Mouse (Mus musculus) hindbrain, embryonic 16.5 days (tissue): ENCODE results near the gene Ccdc85a. TPM values are rescaled to one million over a fixed set of nuclear protein-coding genes. Genes with fewer than 3 reads are reported as not detected.
A peak's percentile ranks its signal among the peaks of the same experiment; 100 is the strongest.

ENCODE experiments used
- ATAC-seq: fragments of 200-750 bp; cut with Nextera tagmentation; 2 replicates; pipeline ENCODE4 v1.8.0; 2017; ENCODE audit warnings: moderate TSS enrichment, moderate library complexity
- H3K27ac ChIP-seq: fragments of 300-500 bp; sonication (generic); 2 replicates; pipeline ENCODE4 v1.5.1; 2014; ENCODE audit warnings: low read depth, mild to moderate bottlenecking, control low read depth, low read length, moderate library complexity
- H3K27me3 ChIP-seq: fragments of 300-500 bp; sonication (generic); replicated peaks from 2 replicates; pipeline ENCODE4 v1.6.1; 2014; ENCODE audit warnings: low read length; ENCODE audit not compliant: control insufficient read depth, insufficient read depth
- H3K36me3 ChIP-seq: fragments of 300-500 bp; sonication (generic); 2 replicates; pipeline ENCODE4 v1.6.1; 2014; ENCODE audit warnings: mild to moderate bottlenecking, low read length, moderate library complexity, mixed read lengths; ENCODE audit not compliant: control insufficient read depth, insufficient read depth
- H3K4me1 ChIP-seq: fragments of 300-500 bp; sonication (generic); 2 replicates; pipeline ENCODE4 v1.6.1; 2014; ENCODE audit warnings: low read depth, low read length; ENCODE audit not compliant: control insufficient read depth, insufficient read depth
- H3K4me2 ChIP-seq: fragments of 300-500 bp; sonication (generic); 2 replicates; pipeline ENCODE4 v1.6.1; 2014; ENCODE audit warnings: mild to moderate bottlenecking, low read length, control low read depth, moderate library complexity
- H3K4me3 ChIP-seq: fragments of 300-500 bp; sonication (generic); 2 replicates; pipeline ENCODE4 v1.5.1; 2014; ENCODE audit warnings: mild to moderate bottlenecking, low read length, control low read depth, moderate library complexity
- H3K9ac ChIP-seq: fragments of 300-500 bp; sonication (generic); 2 replicates; pipeline ENCODE4 v1.6.1; 2014; ENCODE audit warnings: low read depth, mild to moderate bottlenecking, control low read depth, low read length, moderate library complexity
- H3K9me3 ChIP-seq: fragments of 300-500 bp; sonication (generic); 2 replicates; pipeline ENCODE4 v1.6.1; 2014; ENCODE audit warnings: mild to moderate bottlenecking, low read length, moderate library complexity; ENCODE audit not compliant: control insufficient read depth
- whole genome bisulfite sequencing: fragments of 180-500 bp; shearing (Covaris S2); extraction: QIAGEN DNeasy Blood & Tissue Kit; methylation state at CpG from one replicate; pipeline ENCODE4 v1.1.7; 2014; 5-methylcytosine and 5-hydroxymethylcytosine counted together
- polyA plus RNA-seq: library from polyadenylated mRNA; unstranded; fragments of >200 nt; fragmentation: Nextera tagmentation; extraction: Ambion mirVana; gene quantifications from 2 replicates; pipeline ENCODE4 v1.2.1, GENCODE M21; 2015

Ccdc85a gene
- polyA plus RNA-seq: 56.1 and 66.3 TPM in 2 replicates

- peak within 1 kb of the TSS; percentile 91 for H3K27ac ChIP-seq
- ATAC-seq: peak; percentile 98
- no peaks in the 10 kb centered on the region for H3K36me3 ChIP-seq
- H3K4me3 ChIP-seq: peak within 1 kb of the TSS; percentile 82
- no peaks in the 10 kb centered on the region; the same call in 1 of the 2 replicates for H3K4me1 ChIP-seq
- H3K27me3 ChIP-seq: no peaks in the 10 kb centered on the region; the same call in 1 of the 2 replicates
- peak within 1 kb of the TSS; percentile 90 for H3K4me2 ChIP-seq
- under 1% methylated on average over 24 of the region's 25 CpGs for WGBS
- no peaks in the 10 kb centered on the region for H3K9me3 ChIP-seq
- H3K9ac ChIP-seq: peak within 1 kb of the TSS; percentile 86
These were observed at the start of gene Ccdc85a for GRCm38 (mm10) chr11:28583911-28584434. Ccdc85a (minus strand) TSS chr11:28584324.

DNA sequence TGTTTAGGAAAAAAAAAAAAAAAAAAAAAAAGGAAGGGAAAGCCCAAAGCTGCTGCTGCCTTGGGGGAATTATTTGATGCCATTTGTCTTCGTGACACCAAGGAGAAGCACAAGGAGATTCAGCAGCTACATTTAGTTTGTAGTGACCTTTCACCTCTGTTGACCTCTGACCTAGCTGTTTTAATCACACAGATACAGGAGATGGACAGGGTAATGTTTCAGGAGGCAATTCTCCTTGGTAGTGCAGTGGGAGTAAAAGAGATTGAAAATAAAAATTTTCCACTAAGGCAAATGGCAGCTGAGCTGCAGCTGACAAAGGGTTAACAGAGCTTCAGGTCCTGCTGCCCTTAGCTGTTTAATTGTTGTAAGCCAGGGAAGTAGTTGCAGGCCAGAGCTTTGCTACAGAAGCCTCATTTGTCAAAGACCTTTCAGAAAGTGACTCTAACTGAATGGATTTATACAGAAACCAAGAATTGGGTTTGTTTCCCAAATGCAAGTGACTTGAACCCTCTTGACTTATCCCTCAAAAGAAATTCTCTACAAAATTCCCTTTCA, 49.5 kb upstream of the Ccdc85a start:
- ATAC-seq: no peak
- Histone ChIP-seq H3K4me2 (no peak overlapping the region), H3K36me3 (no peaks in the 10 kb centered on the region), H3K27me3 (no peaks in the 10 kb centered on the region), H3K4me1 (no peaks in the 10 kb centered on the region), H3K4me3 (no peak overlapping the region), H3K9ac (no peak overlapping the region), H3K27ac (no peak overlapping the region), H3K9me3 (no peaks in the 10 kb centered on the region)
- 21% methylated on average over 1 of the region's 1 CpGs for WGBS

DNA sequence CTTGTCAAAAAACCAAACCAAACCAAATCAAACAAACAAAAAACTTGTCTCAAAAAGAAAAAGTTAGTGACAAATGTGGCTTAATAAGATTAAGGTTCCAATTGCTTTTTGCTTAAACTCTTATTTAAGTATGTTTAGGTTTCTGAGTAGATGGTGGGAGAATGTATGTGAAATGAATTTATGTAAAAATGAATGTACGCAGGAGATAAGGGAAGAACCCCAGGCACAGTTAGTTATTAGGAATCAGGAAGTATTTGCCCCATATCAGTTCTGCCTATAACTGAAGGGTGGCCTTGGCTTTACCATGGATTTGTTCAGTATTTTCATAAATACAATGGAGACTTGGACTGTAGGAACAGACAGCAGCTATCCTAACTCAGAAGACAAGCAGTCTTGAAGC, 49.0 kb upstream of the Ccdc85a start:
- Histone ChIP-seq H3K9ac (no peak overlapping the region), H3K27me3 (no peaks in the 10 kb centered on the region), H3K4me1 (no peaks in the 10 kb centered on the region), H3K4me3 (no peak overlapping the region), H3K27ac (no peak overlapping the region), H3K9me3 (no peaks in the 10 kb centered on the region), H3K4me2 (no peak overlapping the region), H3K36me3 (no peaks in the 10 kb centered on the region)
- no peak for ATAC-seq
- WGBS: 93% methylated on average over 1 of the region's 1 CpGs

DNA sequence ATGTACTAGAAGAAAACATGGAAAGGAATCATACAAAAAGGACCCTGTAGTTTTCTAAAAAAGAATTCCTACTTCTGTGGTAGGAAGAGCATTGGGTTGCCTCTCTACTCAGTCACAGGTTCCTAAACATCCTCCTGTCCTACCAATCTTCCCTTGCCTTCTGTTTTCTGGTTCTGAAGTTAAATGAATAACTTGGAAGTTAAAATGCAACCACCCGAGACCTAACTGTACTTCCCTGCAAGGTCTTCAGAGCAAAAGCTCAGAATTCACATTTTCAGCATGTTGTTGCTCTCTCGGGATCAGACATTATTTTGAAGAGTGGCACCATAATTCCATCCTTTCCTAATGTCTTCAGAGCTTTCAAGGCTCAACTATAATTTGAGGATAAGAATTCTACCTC, 46.6 kb upstream of the Ccdc85a start:
- Histone ChIP-seq H3K27me3 (no peaks in the 10 kb centered on the region), H3K4me3 (no peak overlapping the region), H3K4me1 (no peaks in the 10 kb centered on the region), H3K9me3 (no peaks in the 10 kb centered on the region), H3K36me3 (no peaks in the 10 kb centered on the region), H3K9ac (no peak overlapping the region), H3K27ac (no peak overlapping the region), H3K4me2 (no peak overlapping the region)
- no peak for ATAC-seq
- WGBS: 88% methylated on average over 2 of the region's 2 CpGs

DNA sequence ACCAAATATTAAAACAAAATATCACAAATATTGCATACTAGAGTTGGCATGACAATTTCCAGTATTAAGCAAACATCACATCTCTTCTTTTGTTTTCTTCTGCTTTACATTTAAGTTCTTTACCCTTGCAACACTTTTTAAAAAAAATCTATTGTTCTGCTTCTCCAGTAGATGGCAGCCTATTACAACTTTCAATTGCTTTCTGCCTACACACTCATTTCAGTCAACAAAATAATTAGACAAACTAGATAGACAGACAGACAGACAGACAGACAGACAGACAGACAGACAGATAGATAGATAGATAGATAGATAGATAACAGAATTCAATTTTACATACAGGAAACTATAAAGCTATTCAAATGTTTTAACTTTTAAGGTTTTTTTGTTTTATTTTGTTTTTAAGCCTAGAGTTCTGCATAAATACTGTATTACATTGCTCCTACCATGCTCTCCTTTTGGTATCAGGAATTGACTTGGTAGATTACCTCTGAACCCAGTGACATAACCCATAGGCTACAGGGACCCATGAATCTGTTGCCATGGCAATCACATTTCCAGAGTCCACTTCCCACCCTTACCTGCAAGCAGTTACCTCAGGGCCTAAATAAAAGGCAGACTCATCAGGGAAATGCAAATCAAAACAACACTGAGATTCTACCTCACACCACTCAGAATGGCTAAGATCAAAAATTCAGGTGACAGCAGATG, 26.8 kb upstream of the Ccdc85a start:
- Histone ChIP-seq H3K9ac (no peak overlapping the region), H3K36me3 (no peaks in the 10 kb centered on the region), H3K27me3 (no peaks in the 10 kb centered on the region), H3K4me1 (no peaks in the 10 kb centered on the region), H3K27ac (no peak overlapping the region), H3K4me3 (no peak overlapping the region), H3K4me2 (no peak overlapping the region), H3K9me3 (no peaks in the 10 kb centered on the region)
- ATAC-seq: no peak

GRCm38 (mm10) chr11:28583138-28583910, 800 bp downstream of the Ccdc85a start:
- peak overlapping the region; percentile 82 for H3K4me3 ChIP-seq
- no peaks in the 10 kb centered on the region for H3K36me3 ChIP-seq
- H3K27me3 ChIP-seq: no peaks in the 10 kb centered on the region; the same call in 1 of the 2 replicates
- H3K27ac ChIP-seq: peak overlapping the region; percentile 91
- no peaks in the 10 kb centered on the region; the same call in 1 of the 2 replicates for H3K4me1 ChIP-seq
- H3K9me3 ChIP-seq: no peaks in the 10 kb centered on the region
- peak overlapping the region; percentile 90 for H3K4me2 ChIP-seq
- ATAC-seq: peak; percentile 83
- peak overlapping the region; percentile 86 for H3K9ac ChIP-seq
- under 1% methylated on average over 63 of the region's 63 CpGs for WGBS

DNA sequence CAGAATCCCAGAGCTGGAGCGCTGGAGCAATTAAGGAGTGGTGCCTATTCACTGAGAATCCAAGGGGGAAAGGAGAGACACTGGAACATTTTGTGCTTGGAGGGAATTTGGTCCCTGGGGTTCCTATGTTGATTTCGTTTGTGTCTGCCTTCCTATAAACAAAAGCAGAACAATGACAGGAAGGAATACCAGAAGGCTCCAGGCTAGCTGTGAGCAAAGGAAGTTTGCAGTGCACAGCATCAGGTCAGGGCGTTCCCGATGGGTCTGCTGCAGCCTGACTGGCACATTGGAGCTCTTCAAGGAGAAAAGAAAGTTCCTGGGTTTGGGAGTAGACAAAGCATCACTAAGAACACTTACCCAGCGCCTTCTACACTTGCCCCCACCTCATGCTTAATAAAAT, 1.9 kb downstream of the Ccdc85a start:
- Histone ChIP-seq H3K9me3 (no peaks in the 10 kb centered on the region), H3K27me3 (no peaks in the 10 kb centered on the region; the same call in 1 of the 2 replicates), H3K36me3 (no peaks in the 10 kb centered on the region), H3K4me2 (peak overlapping the region; percentile 90), H3K27ac (no peak overlapping the region), H3K9ac (peak overlapping the region; percentile 86), H3K4me3 (peak overlapping the region; percentile 82), H3K4me1 (no peaks in the 10 kb centered on the region; the same call in 1 of the 2 replicates)
- 10% methylated on average over 5 of the region's 5 CpGs for WGBS
- no peak for ATAC-seq

DNA sequence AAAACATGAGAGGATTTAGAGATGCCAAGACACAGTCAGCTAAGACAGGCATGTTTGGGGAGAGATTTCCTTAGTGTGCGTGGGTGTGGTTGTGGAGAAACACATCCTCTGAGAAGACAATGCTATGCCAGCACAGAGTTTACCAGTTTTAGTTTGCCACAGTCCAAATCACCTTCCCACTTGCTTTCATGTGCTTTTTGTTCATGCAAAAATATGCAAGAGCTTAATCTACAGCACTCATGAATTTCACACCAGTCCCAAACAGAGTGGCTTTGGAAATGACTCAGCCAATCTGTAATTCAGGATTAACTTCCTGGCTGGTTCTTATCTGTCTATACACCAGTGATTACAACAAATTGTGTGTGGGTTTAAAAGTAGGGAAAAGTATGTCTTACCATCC, 11.7 kb downstream of the Ccdc85a start:
- no peak for ATAC-seq
- no peaks in the 10 kb centered on the region for H3K9me3 ChIP-seq

DNA sequence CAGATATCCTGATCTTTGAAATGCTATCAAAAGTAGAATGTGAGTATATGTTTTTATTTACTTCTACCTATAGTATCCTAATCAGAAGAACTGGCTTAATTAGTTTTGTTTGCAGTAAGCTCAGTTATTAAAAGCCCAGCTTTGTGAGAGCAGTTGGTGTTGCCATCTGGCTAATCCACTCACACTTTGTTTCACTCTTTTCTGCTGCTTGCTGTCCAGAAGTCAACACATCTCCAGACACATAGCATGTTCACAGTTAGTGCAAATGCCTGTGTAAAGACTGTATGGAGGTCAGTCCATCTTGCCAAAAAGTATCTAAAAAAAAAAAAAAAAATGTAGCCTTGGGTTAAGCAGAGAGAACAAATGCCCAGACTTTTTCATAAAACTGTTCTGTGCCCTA, 27.7 kb downstream of the Ccdc85a start:
- H3K4me3 ChIP-seq: no peak overlapping the region
- no peaks in the 10 kb centered on the region for H3K4me1 ChIP-seq
- no peak overlapping the region for H3K4me2 ChIP-seq
- no peak for ATAC-seq
- peaks cover 5% of the 10 kb centered on the region for H3K9me3 ChIP-seq
- H3K27ac ChIP-seq: no peak overlapping the region
- H3K36me3 ChIP-seq: no peaks in the 10 kb centered on the region
- H3K9ac ChIP-seq: no peak overlapping the region
- H3K27me3 ChIP-seq: no peaks in the 10 kb centered on the region

More for the DNA sequence above, 11.7 kb downstream of the Ccdc85a start:
- no peak overlapping the region for H3K4me2 ChIP-seq
- no peak overlapping the region for H3K4me3 ChIP-seq
- H3K36me3 ChIP-seq: peaks cover 18% of the 10 kb centered on the region
- no peaks in the 10 kb centered on the region; the same call in 1 of the 2 replicates for H3K4me1 ChIP-seq
- no peak overlapping the region for H3K9ac ChIP-seq
- 100% methylated on average over 1 of the region's 1 CpGs for WGBS
- no peaks in the 10 kb centered on the region for H3K27me3 ChIP-seq
- H3K27ac ChIP-seq: no peak overlapping the region
